Mouse (Mus musculus): ENCODE results near the gene Cavin3. TPM values are rescaled to one million over a fixed set of nuclear protein-coding genes. Genes with fewer than 3 reads are reported as not detected.

Cavin3 gene
- polyA plus RNA-seq, 1 experiment from 2014 or later = 68.1 TPM

GRCm38 (mm10) chr7:105510143-105510542 lies 28.0 kb upstream of the Cavin3 start:
- H3K27ac ChIP-seq (ENCODE audit: poor library complexity, severe bottlenecking) = no peak overlapping the region
- H3K4me3 ChIP-seq = no peak overlapping the region
- no peaks in the 10 kb centered on the region for H3K27me3 ChIP-seq (replicated peaks)
- H3K36me3 ChIP-seq = no peaks in the 10 kb centered on the region
- no peak overlapping the region for H3K4me2 ChIP-seq
- peak; percentile 29; the same call in 1 of the 2 replicates for ATAC-seq (ENCODE audit: insufficient number of reproducible peaks, low FRiP score)
- no peak overlapping the region for H3K9ac ChIP-seq
- peaks cover 15% of the 10 kb centered on the region for H3K4me1 ChIP-seq (replicated peaks)
- 39% methylated on average over 5 of the region's 5 CpGs for WGBS
- H3K9me3 ChIP-seq (replicated peaks) = no peaks in the 10 kb centered on the region

DNA sequence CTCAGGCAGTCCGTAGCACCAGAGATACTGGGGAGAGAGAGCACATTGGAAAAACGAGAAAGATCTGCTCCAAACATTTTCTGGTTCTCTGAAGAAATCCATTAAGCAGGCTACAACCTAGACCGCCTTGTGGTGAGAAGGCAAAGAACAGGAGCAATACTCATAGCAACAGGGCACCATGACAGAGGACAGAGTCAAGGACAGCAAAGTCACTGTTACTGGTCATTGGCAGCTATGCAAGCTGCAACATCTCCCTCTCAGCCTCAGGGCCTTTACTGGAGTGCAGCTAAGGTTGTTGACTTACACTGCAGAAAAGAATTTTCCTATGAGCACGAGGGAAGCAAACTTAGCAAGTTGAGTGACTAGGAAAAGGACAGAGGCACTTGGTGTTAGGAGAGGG lies 25.2 kb upstream of the Cavin3 start:
- ATAC-seq (ENCODE audit: insufficient number of reproducible peaks, low FRiP score) = no peak
- 48% methylated on average over 4 of the region's 4 CpGs for WGBS
- Histone ChIP-seq H3K4me3 (no peak overlapping the region), H3K27ac (ENCODE audit: poor library complexity, severe bottlenecking) (no peak overlapping the region), H3K36me3 (no peaks in the 10 kb centered on the region), H3K9me3 (replicated peaks) (no peaks in the 10 kb centered on the region), H3K27me3 (replicated peaks) (no peaks in the 10 kb centered on the region), H3K4me2 (no peak overlapping the region), H3K4me1 (replicated peaks) (peaks cover 6% of the 10 kb centered on the region; the same call in 1 of the 2 replicates), H3K9ac (no peak overlapping the region)

- WGBS = 76% methylated on average over 4 of the region's 4 CpGs
- no peaks in the 10 kb centered on the region for H3K27me3 ChIP-seq (replicated peaks)
- H3K27ac ChIP-seq (ENCODE audit: poor library complexity, severe bottlenecking) = no peak overlapping the region
- no peaks in the 10 kb centered on the region for H3K36me3 ChIP-seq
- no peak for ATAC-seq (ENCODE audit: insufficient number of reproducible peaks, low FRiP score)
- H3K9me3 ChIP-seq (replicated peaks) = no peaks in the 10 kb centered on the region
- no peaks in the 10 kb centered on the region for H3K4me1 ChIP-seq (replicated peaks)
- no peak overlapping the region for H3K4me3 ChIP-seq
- H3K9ac ChIP-seq = no peak overlapping the region
- H3K4me2 ChIP-seq = no peak overlapping the region
Measured at GRCm38 (mm10) chr7:105501984-105502383, 19.9 kb upstream of the Cavin3 start.

DNA sequence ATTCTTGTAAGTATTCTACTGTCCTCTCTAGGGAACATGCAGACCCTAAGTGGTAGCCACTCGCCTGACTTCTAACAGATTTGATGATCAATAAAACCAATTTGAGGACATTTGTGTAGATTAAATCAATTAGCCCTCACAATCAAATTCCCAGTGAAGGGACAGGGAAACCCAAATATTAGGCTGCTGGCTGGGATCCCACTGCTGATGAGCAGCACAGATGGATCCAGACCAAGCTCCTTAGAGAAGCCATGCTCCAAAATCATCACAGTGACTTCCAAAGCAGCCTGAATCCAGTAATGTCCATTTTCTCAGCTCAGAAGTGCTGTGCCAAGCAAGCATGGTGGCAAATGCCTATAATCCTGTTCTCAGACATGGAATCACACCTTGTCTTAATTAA lies 17.6 kb upstream of the Cavin3 start:
- Histone ChIP-seq H3K9me3 (replicated peaks) (no peaks in the 10 kb centered on the region), H3K27me3 (replicated peaks) (no peaks in the 10 kb centered on the region), H3K4me3 (no peak overlapping the region), H3K27ac (ENCODE audit: poor library complexity, severe bottlenecking) (no peak overlapping the region), H3K4me1 (replicated peaks) (no peaks in the 10 kb centered on the region), H3K4me2 (no peak overlapping the region), H3K36me3 (no peaks in the 10 kb centered on the region), H3K9ac (no peak overlapping the region)
- no peak for ATAC-seq (ENCODE audit: insufficient number of reproducible peaks, low FRiP score)
- 85% methylated on average over 1 of the region's 1 CpGs for WGBS

DNA sequence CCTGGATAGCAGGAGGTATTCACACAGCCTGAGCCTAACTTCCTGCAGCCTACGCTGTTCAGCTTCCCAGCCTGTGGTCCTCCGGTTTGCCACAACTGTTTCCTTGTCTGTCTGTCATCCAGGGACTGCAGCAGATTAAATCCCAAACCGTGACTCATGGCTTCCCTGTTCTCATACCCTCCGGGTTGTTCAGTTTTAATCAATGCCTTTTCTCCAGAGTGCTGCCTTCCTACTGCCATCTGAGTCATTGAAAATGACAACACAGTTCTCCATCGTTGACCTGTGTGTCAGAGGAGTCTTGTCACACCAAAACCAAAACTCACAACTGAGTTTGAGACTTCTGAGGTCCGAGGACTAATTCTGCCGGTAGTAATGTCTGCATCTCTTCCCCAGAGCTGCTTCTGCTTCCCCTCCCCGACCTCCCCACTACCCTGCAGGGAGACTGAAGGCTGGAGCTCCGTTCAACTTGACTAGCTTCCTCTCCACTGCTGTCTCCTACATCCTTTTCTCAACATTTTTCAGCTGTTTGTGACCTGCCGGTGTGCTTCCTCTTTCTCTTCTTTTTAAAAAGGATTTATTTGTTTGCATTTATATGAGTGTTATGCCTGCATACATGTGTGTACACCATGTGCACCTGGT lies 16.9 kb upstream of the Cavin3 start:
- Histone ChIP-seq H3K9me3 (replicated peaks) (no peaks in the 10 kb centered on the region), H3K4me1 (replicated peaks) (no peaks in the 10 kb centered on the region), H3K27ac (ENCODE audit: poor library complexity, severe bottlenecking) (no peak overlapping the region), H3K4me2 (no peak overlapping the region), H3K4me3 (no peak overlapping the region), H3K27me3 (replicated peaks) (no peaks in the 10 kb centered on the region), H3K9ac (no peak overlapping the region), H3K36me3 (no peaks in the 10 kb centered on the region)
- WGBS = 39% methylated on average over 10 of the region's 10 CpGs
- no peak for ATAC-seq (ENCODE audit: insufficient number of reproducible peaks, low FRiP score)

GRCm38 (mm10) chr7:105497881-105498280 lies 15.8 kb upstream of the Cavin3 start:
- Histone ChIP-seq H3K4me3 (no peak overlapping the region), H3K27me3 (replicated peaks) (no peaks in the 10 kb centered on the region), H3K4me2 (no peak overlapping the region), H3K27ac (ENCODE audit: poor library complexity, severe bottlenecking) (no peak overlapping the region), H3K9ac (no peak overlapping the region), H3K36me3 (no peaks in the 10 kb centered on the region), H3K9me3 (replicated peaks) (no peaks in the 10 kb centered on the region), H3K4me1 (replicated peaks) (no peaks in the 10 kb centered on the region)
- no peak for ATAC-seq (ENCODE audit: insufficient number of reproducible peaks, low FRiP score)
- 89% methylated on average over 3 of the region's 3 CpGs for WGBS

- Histone ChIP-seq H3K4me2 (no peak overlapping the region), H3K36me3 (no peaks in the 10 kb centered on the region), H3K27me3 (replicated peaks) (no peaks in the 10 kb centered on the region), H3K9me3 (replicated peaks) (no peaks in the 10 kb centered on the region), H3K27ac (ENCODE audit: poor library complexity, severe bottlenecking) (peak overlapping the region; percentile 11; the same call in 1 of the 2 replicates), H3K4me1 (replicated peaks) (peaks cover 6% of the 10 kb centered on the region), H3K9ac (no peak overlapping the region), H3K4me3 (no peak overlapping the region)
- WGBS = 70% methylated on average over 6 of the region's 6 CpGs
- ATAC-seq (ENCODE audit: insufficient number of reproducible peaks, low FRiP score) = no peak
Measured at GRCm38 (mm10) chr7:105487104-105487876, 5.2 kb upstream of the Cavin3 start.

- Histone ChIP-seq H3K27me3 (replicated peaks) (no peaks in the 10 kb centered on the region), H3K4me1 (replicated peaks) (peaks cover 28% of the 10 kb centered on the region), H3K27ac (ENCODE audit: poor library complexity, severe bottlenecking) (no peak overlapping the region), H3K4me2 (no peak overlapping the region), H3K36me3 (no peaks in the 10 kb centered on the region), H3K9me3 (replicated peaks) (no peaks in the 10 kb centered on the region), H3K9ac (no peak overlapping the region), H3K4me3 (no peak overlapping the region)
- 67% methylated on average over 5 of the region's 5 CpGs for WGBS
- ATAC-seq (ENCODE audit: insufficient number of reproducible peaks, low FRiP score) = no peak
Measured at GRCm38 (mm10) chr7:105485029-105485428, 2.9 kb upstream of the Cavin3 start.

- peak overlapping the region; percentile 64 for H3K27ac ChIP-seq (ENCODE audit: poor library complexity, severe bottlenecking)
- H3K9ac ChIP-seq = peak overlapping the region; percentile 82
- H3K27me3 ChIP-seq (replicated peaks) = no peaks in the 10 kb centered on the region
- H3K36me3 ChIP-seq = no peaks in the 10 kb centered on the region
- peak overlapping the region; percentile 51 for H3K4me3 ChIP-seq
- H3K4me1 ChIP-seq (replicated peaks) = peaks cover 32% of the 10 kb centered on the region
- 39% methylated on average over 8 of the region's 8 CpGs for WGBS
- ATAC-seq (ENCODE audit: insufficient number of reproducible peaks, low FRiP score) = peak; percentile 49
- peak overlapping the region; percentile 76 for H3K4me2 ChIP-seq
- no peaks in the 10 kb centered on the region for H3K9me3 ChIP-seq (replicated peaks)
Measured at GRCm38 (mm10) chr7:105482426-105482825, 326 bp upstream of the Cavin3 start.

GRCm38 (mm10) chr7:105480561-105481504 lies 1.3 kb downstream of the Cavin3 start:
- H3K27ac ChIP-seq (ENCODE audit: poor library complexity, severe bottlenecking) = peak overlapping the region; percentile 64
- peak overlapping the region; percentile 76 for H3K4me2 ChIP-seq
- peak overlapping the region; percentile 82 for H3K9ac ChIP-seq
- H3K4me1 ChIP-seq (replicated peaks) = peaks cover 38% of the 10 kb centered on the region
- peak; percentile 19 for ATAC-seq (ENCODE audit: insufficient number of reproducible peaks, low FRiP score)
- WGBS = 46% methylated on average over 23 of the region's 23 CpGs
- H3K27me3 ChIP-seq (replicated peaks) = no peaks in the 10 kb centered on the region
- H3K9me3 ChIP-seq (replicated peaks) = no peaks in the 10 kb centered on the region
- H3K4me3 ChIP-seq = peak overlapping the region; percentile 51
- H3K36me3 ChIP-seq = no peaks in the 10 kb centered on the region

- no peaks in the 10 kb centered on the region for H3K27me3 ChIP-seq (replicated peaks)
- no peaks in the 10 kb centered on the region for H3K36me3 ChIP-seq
- no peak overlapping the region; the same call in 1 of the 2 replicates for H3K27ac ChIP-seq (ENCODE audit: poor library complexity, severe bottlenecking)
- 62% methylated on average over 5 of the region's 5 CpGs for WGBS
- no peaks in the 10 kb centered on the region for H3K9me3 ChIP-seq (replicated peaks)
- no peak overlapping the region for H3K4me3 ChIP-seq
- H3K4me2 ChIP-seq = peak overlapping the region; percentile 76
- ATAC-seq (ENCODE audit: insufficient number of reproducible peaks, low FRiP score) = no peak
- H3K4me1 ChIP-seq (replicated peaks) = peaks cover 45% of the 10 kb centered on the region
- H3K9ac ChIP-seq = no peak overlapping the region
Measured at GRCm38 (mm10) chr7:105480081-105480480, 2.0 kb downstream of the Cavin3 start.
